Mouse (Mus musculus): ENCODE results near the gene Acbd4. TPM values are rescaled to one million over a fixed set of nuclear protein-coding genes. Genes with fewer than 3 reads are reported as not detected.

Gene Acbd4
- polyA plus RNA-seq, 1 experiment from 2014 or later: 14.5 TPM

DNA sequence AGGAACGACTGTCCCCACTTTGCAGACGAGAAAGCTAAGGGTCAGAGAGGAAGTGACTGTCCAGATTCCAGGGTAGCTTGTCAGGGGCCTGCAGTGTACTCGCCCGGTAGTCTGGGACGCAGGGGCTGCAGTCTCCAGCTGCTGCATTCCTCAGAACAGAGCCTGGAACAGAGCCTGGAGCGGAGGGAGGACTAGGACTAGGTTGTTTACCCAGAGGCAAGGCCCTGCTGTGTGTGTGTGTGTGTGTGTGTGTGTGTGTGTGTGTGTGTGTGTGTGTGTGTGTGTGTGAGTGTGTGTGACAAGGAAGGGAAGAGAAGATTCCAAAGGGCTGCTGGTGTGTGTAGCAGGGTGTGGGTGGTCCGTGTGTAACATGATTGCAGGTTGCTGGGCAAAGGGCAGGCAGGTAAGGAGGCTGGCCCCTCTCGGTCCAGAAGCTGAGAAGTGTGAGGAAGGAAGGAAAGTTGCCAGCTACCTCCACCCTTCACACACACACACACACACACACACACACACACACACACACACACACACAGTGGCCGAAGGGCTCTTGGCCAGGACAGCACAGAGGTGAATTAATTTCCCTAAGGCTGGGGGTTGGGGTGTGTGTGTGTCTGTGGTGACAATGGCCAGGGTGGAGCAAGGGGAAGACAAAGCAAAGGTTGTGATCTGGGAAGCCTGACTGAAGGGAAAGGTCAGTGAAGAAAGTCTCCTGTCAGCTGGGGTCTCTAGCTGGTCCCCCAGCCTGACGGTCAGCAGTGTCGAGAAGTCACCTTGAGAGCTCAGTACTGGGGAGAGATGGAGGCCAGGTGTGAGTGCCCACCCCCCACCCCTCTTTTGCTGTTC is 39.8 kb downstream of the Acbd4 start:
- peaks cover 31% of the 10 kb centered on the region for H3K4me1 ChIP-seq (replicated peaks; ENCODE audit: control insufficient read depth, insufficient read depth, low read length)
- H3K27me3 ChIP-seq (replicated peaks; ENCODE audit: control insufficient read depth, insufficient read depth, low read length): no peaks in the 10 kb centered on the region
- no peaks in the 10 kb centered on the region for H3K9me3 ChIP-seq (ENCODE audit: control insufficient read depth, low read length)
- WGBS: 16% methylated on average over 11 of the region's 11 CpGs
- peaks cover 9% of the 10 kb centered on the region for H3K36me3 ChIP-seq (ENCODE audit: control insufficient read depth, insufficient read depth, low read length)
- H3K27ac ChIP-seq (ENCODE audit: low read depth): peak overlapping the region; percentile 89
- peak; percentile 74 for ATAC-seq (replicated peaks; ENCODE audit: low FRiP score, low TSS enrichment, low read depth)
- peak overlapping the region; percentile 25 for H3K4me2 ChIP-seq (ENCODE audit: low read length)
- 0 out of 2 replicates have a peak overlapping the region, but pooled peaks have one; percentile 10 for H3K9ac ChIP-seq (ENCODE audit: low read length)
- DNase-seq (ENCODE audit: low spot score): peak; percentile 81
- no peak overlapping the region for H3K4me3 ChIP-seq (ENCODE audit: low read depth, low read length)

DNA sequence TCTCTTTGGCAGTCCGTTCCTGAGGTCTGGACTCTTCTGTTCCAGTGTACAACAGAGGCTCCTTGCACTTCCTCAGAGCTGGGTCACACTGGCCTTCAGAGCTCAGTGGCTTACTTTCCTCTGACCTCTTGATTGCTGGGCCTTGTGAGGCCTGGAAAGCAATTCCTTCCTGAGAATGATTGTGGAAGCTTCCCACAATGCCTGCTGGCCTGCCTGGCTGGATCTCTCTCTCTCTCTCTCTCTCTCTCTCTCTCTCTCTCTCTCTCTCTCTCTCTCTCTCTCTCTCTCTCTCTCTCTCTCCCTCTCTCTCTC is 40.4 kb downstream of the Acbd4 start:
- no peak overlapping the region for H3K4me3 ChIP-seq (ENCODE audit: low read depth, low read length)
- peak overlapping the region; percentile 25 for H3K4me2 ChIP-seq (ENCODE audit: low read length)
- no peaks in the 10 kb centered on the region for H3K27me3 ChIP-seq (replicated peaks; ENCODE audit: control insufficient read depth, insufficient read depth, low read length)

DNA sequence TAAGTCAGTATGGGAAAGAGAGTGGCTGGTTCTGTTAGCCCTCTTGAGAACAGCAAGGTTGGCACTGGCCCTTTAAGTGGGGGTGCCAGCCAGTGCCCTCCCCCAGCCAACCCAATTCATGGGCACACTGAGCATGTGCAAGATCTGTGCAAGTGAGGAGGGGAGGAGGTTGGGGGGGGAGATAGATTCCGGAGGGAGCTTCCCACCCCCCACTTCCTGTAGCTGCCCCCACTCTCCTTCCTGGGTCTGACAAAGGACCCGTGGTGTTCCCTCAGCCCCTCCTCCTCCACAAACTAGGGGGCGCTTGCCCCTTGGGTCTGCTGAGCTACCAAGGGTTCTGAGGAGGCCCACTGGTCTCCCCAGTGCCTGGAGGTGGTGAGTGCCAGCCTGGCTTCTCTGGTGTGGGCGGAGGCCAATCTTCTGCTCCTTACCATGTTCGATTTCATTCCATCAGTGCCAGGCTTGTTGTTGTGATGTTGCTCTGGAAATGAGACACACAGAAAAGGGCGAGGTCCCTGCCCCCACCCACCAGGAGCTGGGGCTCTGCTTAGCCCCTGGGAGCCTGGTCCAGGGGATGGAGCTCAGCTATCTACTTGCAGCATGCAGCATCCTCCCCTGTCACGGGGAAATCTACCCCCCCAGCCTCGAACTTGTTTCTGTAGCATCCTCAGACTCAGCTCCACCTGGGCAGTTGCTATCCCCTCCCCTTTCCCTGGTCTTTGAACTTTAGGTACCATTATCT is 41.1 kb downstream of the Acbd4 start:
- H3K4me1 ChIP-seq (replicated peaks; ENCODE audit: control insufficient read depth, insufficient read depth, low read length): peaks cover 31% of the 10 kb centered on the region
- ATAC-seq (replicated peaks; ENCODE audit: low FRiP score, low TSS enrichment, low read depth): 0 out of 2 replicates have a peak, but pooled peaks have one; percentile 21

More for the DNA sequence above, 40.4 kb downstream of the Acbd4 start:
- peaks cover 9% of the 10 kb centered on the region for H3K36me3 ChIP-seq (ENCODE audit: control insufficient read depth, insufficient read depth, low read length)
- WGBS: 21% methylated on average over 1 of the region's 1 CpGs
- DNase-seq (ENCODE audit: low spot score) (no peak), ATAC-seq (replicated peaks; ENCODE audit: low FRiP score, low TSS enrichment, low read depth) (no peak)
- peak overlapping the region; percentile 89 for H3K27ac ChIP-seq (ENCODE audit: low read depth)
- no peaks in the 10 kb centered on the region for H3K9me3 ChIP-seq (ENCODE audit: control insufficient read depth, low read length)
- peaks cover 31% of the 10 kb centered on the region for H3K4me1 ChIP-seq (replicated peaks; ENCODE audit: control insufficient read depth, insufficient read depth, low read length)
- H3K9ac ChIP-seq (ENCODE audit: low read length): 0 out of 2 replicates have a peak overlapping the region, but pooled peaks have one; percentile 10

DNA sequence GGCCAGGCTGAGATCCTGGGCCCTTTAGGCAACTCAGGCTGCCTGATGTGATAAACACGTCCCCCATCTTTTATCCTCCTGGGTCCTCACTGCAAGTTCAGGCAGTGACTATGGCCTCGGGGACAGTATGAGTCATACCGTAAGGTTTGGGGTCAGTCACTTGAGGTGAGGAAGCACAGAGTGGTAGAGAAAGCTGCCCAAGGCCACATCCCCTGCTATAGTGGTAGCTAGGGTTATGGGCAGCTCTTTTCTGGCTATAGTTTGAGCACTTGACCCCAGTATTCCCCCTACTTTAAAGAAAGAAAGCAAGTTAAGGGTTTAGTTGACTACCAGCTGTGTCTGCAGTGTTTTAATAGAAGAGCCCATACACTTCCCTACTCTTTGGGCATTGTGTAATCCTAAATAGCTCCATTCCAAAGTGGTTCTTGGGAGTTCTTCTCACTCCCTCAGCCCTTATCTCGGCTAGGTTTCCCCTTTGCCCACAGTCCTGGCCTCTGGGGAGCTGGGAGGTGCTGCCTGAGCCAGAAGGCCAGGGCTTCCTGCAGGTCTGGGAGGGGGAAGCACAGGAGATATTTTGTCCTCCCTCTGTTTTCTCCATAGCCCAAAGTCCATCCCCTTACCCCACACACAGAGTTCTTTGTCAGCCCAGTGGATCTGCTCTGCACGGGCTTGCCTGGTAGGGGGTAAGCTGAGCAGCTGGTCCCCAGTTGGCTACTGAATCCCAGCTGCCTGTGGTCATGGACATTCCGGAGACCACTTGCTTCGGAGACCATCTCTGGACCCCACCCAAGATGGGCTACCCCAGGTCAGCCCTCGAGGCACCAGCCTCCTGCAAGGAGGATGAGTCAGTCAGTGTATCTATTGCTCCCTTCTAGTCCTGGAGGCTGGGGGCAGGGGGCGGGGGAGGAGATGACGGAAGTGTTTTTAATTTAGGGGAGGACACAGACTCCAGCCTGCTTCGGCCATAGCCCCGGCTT is 43.1 kb downstream of the Acbd4 start:
- no peak; the same call in 1 of the 2 replicates for ATAC-seq (replicated peaks; ENCODE audit: low FRiP score, low TSS enrichment, low read depth)
- H3K4me2 ChIP-seq (ENCODE audit: low read length): no peak overlapping the region
- 46% methylated on average over 12 of the region's 12 CpGs for WGBS
- no peaks in the 10 kb centered on the region for H3K36me3 ChIP-seq (ENCODE audit: control insufficient read depth, insufficient read depth, low read length)
- peak overlapping the region; percentile 57 for H3K27ac ChIP-seq (ENCODE audit: low read depth)
- no peak overlapping the region for H3K4me3 ChIP-seq (ENCODE audit: low read depth, low read length)
- H3K4me1 ChIP-seq (replicated peaks; ENCODE audit: control insufficient read depth, insufficient read depth, low read length): peaks cover 31% of the 10 kb centered on the region
- no peak for DNase-seq (ENCODE audit: low spot score)
- H3K27me3 ChIP-seq (replicated peaks; ENCODE audit: control insufficient read depth, insufficient read depth, low read length): no peaks in the 10 kb centered on the region
- no peak overlapping the region for H3K9ac ChIP-seq (ENCODE audit: low read length)
- H3K9me3 ChIP-seq (ENCODE audit: control insufficient read depth, low read length): no peaks in the 10 kb centered on the region

More for the DNA sequence above, 41.1 kb downstream of the Acbd4 start:
- H3K27me3 ChIP-seq (replicated peaks; ENCODE audit: control insufficient read depth, insufficient read depth, low read length): no peaks in the 10 kb centered on the region
- 25% methylated on average over 8 of the region's 8 CpGs for WGBS
- peak overlapping the region; percentile 15; the same call in 1 of the 2 replicates for H3K4me3 ChIP-seq (ENCODE audit: low read depth, low read length)
- H3K9ac ChIP-seq (ENCODE audit: low read length): no peak overlapping the region
- H3K4me2 ChIP-seq (ENCODE audit: low read length): peak overlapping the region; percentile 37
- peaks cover 9% of the 10 kb centered on the region for H3K36me3 ChIP-seq (ENCODE audit: control insufficient read depth, insufficient read depth, low read length)
- peak; percentile 69 for DNase-seq (ENCODE audit: low spot score)
- no peaks in the 10 kb centered on the region for H3K9me3 ChIP-seq (ENCODE audit: control insufficient read depth, low read length)
- peak overlapping the region; percentile 89 for H3K27ac ChIP-seq (ENCODE audit: low read depth)

DNA sequence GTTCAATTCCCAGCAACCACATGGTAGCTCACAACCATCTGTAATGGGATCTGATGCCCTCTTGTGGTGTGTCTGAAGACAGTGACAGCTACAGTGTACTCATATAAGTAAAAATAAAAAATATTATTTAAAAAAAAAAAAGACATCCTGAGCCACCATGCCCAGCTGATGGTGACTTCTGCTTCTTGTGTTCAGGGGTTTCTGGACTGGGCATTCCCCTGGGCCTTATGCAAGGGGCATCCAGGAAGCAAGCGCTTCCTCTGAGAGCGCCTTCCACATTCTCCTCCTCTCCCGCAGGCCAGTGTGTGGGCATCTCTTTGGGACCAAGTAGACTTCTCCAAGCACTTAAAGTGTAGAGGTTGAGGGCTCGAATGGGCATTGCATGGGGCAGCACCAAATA is 44.9 kb downstream of the Acbd4 start:
- Histone ChIP-seq H3K4me3 (ENCODE audit: low read depth, low read length) (no peak overlapping the region), H3K36me3 (ENCODE audit: control insufficient read depth, insufficient read depth, low read length) (no peaks in the 10 kb centered on the region), H3K27ac (ENCODE audit: low read depth) (no peak overlapping the region), H3K9me3 (ENCODE audit: control insufficient read depth, low read length) (no peaks in the 10 kb centered on the region), H3K9ac (ENCODE audit: low read length) (no peak overlapping the region), H3K4me1 (replicated peaks; ENCODE audit: control insufficient read depth, insufficient read depth, low read length) (peaks cover 23% of the 10 kb centered on the region), H3K27me3 (replicated peaks; ENCODE audit: control insufficient read depth, insufficient read depth, low read length) (no peaks in the 10 kb centered on the region), H3K4me2 (ENCODE audit: low read length) (no peak overlapping the region)
- 90% methylated on average over 4 of the region's 4 CpGs for WGBS
- ATAC-seq (replicated peaks; ENCODE audit: low FRiP score, low TSS enrichment, low read depth): no peak
- no peak for DNase-seq (ENCODE audit: low spot score)

DNA sequence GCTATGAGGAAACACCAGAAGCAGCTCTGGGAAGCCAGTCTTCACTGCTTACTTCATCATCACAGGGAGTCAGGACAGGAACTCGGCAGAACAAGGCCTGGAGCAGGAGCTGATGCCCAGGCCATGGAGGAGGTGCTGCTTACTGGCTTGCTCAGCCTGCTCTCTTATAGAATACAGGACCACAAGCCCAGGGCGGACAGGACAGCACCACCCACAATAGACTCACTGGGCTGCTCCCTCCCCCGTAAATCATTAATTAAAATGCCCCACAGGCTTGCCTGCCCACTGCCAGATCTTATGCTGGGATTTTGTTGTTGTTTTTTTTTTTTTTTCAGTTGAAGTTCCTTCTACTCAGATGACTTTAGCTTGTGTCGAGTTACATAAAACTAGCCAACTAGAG is 46.3 kb downstream of the Acbd4 start:
- DNase-seq (ENCODE audit: low spot score): no peak
- H3K4me3 ChIP-seq (ENCODE audit: low read depth, low read length): no peak overlapping the region
- no peak overlapping the region for H3K9ac ChIP-seq (ENCODE audit: low read length)
- no peak overlapping the region for H3K4me2 ChIP-seq (ENCODE audit: low read length)
- 58% methylated on average over 4 of the region's 4 CpGs for WGBS
- H3K27ac ChIP-seq (ENCODE audit: low read depth): no peak overlapping the region
- peaks cover 10% of the 10 kb centered on the region for H3K4me1 ChIP-seq (replicated peaks; ENCODE audit: control insufficient read depth, insufficient read depth, low read length)
- no peaks in the 10 kb centered on the region for H3K36me3 ChIP-seq (ENCODE audit: control insufficient read depth, insufficient read depth, low read length)
- no peaks in the 10 kb centered on the region for H3K9me3 ChIP-seq (ENCODE audit: control insufficient read depth, low read length)
- no peak for ATAC-seq (replicated peaks; ENCODE audit: low FRiP score, low TSS enrichment, low read depth)
- H3K27me3 ChIP-seq (replicated peaks; ENCODE audit: control insufficient read depth, insufficient read depth, low read length): no peaks in the 10 kb centered on the region

DNA sequence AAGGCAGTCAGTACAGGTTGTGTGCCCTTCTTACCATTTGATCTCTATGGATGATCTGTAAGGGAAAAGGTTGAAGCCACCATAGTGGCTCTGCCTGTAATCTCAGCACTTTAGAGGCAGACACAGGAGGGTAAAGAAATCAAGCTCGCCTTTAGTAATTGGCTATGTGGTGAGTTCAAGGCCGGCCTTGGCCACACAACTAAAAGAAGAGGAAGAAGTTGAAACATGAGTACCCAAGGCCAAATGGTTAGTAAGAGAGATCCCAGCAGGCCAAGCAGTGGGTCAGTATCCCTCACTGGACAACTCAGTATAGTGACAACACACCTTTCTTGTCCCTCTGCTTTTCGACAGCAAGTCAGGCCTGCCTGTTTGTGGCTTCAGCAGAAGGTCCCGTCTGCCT is 48.3 kb downstream of the Acbd4 start:
- Histone ChIP-seq H3K27ac (ENCODE audit: low read depth) (no peak overlapping the region), H3K36me3 (ENCODE audit: control insufficient read depth, insufficient read depth, low read length) (no peaks in the 10 kb centered on the region), H3K9ac (ENCODE audit: low read length) (no peak overlapping the region), H3K27me3 (replicated peaks; ENCODE audit: control insufficient read depth, insufficient read depth, low read length) (no peaks in the 10 kb centered on the region), H3K4me2 (ENCODE audit: low read length) (no peak overlapping the region), H3K4me1 (replicated peaks; ENCODE audit: control insufficient read depth, insufficient read depth, low read length) (no peaks in the 10 kb centered on the region; the same call in 1 of the 2 replicates), H3K9me3 (ENCODE audit: control insufficient read depth, low read length) (no peaks in the 10 kb centered on the region), H3K4me3 (ENCODE audit: low read depth, low read length) (no peak overlapping the region)
- 85% methylated on average over 4 of the region's 4 CpGs for WGBS
- ATAC-seq (replicated peaks; ENCODE audit: low FRiP score, low TSS enrichment, low read depth): no peak
- DNase-seq (ENCODE audit: low spot score): no peak

Measured in intestine, embryonic 14.5 days (tissue).